Mouse (Mus musculus): Measurements from ENCODE around the gene Rps27l.
A peak's percentile ranks its signal among the peaks of the same experiment; 100 is the strongest.

The Rps27l gene

DNA sequence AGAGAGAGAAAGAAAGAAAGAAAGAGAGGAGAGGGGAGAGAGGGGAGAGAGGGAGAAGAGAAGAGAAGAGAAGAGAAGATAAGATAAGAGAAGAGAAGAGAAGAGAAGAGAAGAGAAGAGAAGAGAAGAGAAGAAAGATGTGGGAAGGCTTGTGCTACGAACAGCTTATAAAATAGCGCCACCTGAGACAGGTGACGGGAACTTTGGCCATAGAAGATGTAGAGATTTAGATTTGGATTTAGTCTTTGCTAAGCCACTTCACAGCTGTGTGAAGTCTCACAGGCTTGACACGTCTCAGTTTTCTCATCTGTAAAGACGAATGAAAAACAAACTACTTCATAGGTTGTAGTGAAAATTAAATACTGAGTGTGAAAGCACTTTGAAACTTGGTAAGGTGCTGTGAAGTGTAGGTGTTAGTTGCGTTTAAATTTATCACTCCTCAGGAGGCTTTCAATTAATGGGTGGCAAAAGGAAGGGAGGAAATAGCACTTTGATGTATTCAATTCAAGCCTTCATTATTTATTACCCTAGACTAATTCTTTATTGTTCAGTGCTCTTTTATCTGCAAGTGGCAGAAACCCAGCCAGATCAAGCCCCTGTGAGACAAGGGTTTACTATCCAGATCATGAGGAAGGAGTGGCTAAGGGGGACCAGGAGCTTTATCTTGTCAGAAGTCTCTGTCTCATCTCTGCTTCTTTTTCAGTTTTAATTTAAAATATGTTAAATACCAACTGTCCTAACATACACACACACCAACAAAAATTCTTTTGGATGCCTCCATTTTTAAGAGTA is 25.2 kb upstream of the Rps27l start:
- no peak for DNase-seq (ENCODE audit: low spot score)

DNA sequence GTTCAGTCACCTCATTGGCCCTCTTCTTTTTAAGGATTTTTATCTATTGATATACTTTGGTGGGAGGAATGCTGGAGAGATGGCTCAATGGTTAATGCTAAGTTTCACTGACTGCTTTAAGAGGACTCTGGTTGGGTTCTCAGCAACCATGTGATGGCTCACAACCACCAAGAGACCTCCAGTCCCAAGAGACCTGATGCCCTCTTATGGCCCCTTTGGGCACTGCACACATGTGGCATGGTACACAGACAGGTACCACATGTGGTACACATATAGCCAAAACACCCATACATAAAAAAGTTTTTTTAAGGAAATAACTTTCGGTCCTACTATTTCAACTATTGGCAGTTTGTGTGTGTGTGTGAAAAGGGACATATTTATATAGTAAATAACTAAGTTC is 23.8 kb upstream of the Rps27l start:
- DNase-seq (ENCODE audit: low spot score): peak; percentile 57

GRCm38 (mm10) chr9:66925853-66926252 is 20.0 kb upstream of the Rps27l start:
- no peak for DNase-seq (ENCODE audit: low spot score)

DNA sequence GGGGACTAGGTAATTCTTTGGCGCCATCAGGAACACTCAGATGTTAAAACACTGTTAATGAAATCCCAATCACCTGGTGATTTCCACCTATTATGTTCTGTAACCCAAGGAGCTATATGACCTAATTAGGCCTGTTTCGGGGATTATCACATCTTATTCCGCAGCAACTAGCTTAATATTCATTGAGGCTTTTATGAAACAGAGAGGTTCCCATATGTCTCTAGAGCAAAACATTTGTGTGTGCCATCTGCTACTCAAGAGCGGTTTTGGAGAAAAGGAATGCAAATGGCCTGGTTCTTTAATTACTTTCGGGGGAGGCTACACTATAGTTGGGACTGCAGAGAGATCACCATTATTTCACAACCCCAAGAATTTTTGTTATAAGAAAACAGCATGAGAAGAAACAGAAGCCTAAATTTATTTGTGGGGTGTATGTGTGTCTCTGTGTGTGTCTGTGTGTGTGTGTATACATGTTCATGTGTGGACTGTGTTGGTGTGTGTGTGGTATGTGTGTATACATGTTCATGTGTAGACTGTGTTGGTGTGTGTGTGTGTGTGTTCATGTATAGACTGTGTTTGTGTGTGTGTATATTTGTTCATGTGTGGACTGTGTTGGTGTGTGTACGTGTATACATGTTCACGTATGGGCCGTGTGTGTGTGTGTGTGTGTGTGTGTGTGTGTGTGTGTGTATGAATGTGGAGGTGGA is 18.0 kb upstream of the Rps27l start:
- DNase-seq (ENCODE audit: low spot score): no peak

DNA sequence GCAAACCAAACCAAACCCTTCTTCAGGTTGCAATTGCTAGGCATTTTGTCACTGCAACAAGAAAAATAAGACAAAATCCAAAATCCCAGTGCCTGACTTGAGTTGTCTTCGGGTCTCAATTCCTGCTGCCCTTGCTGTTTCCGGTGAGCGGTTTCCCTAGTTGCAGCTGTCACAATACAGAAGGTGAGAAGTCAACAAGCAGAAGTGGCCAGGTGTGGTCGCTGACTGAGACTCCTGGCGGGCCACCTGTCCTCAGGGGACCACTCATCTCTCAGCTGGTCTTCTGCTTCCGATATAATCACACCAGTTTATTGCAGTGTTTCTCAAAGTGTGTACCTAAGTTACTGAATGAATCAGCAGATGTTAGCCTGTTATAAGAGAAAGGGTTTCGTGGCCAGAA is 15.5 kb upstream of the Rps27l start:
- DNase-seq (ENCODE audit: low spot score): no peak

- no peak for DNase-seq (ENCODE audit: low spot score)
These were observed 11.7 kb upstream of the Rps27l start for GRCm38 (mm10) chr9:66933869-66934808.

DNA sequence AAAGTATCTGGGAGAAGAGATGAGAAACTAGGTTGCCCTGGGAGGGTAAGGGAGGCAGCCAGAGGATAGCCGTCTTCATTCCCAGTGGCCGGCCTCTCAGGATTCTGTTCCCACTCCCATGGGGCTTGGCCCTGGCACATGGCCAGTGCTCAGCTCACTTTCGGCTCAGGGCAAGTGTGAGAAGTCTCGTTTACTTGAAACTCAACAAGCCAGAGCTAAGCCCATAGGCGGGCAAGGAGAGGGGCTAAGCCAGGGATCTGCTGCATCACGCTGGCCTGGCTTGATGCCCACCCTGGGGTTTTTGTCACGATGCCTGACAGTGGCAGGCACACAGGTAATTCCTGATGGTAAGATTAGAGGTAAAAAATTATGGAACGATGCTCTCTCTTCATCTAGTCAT is 8.4 kb upstream of the Rps27l start:
- DNase-seq (ENCODE audit: low spot score): peak; percentile 56

DNA sequence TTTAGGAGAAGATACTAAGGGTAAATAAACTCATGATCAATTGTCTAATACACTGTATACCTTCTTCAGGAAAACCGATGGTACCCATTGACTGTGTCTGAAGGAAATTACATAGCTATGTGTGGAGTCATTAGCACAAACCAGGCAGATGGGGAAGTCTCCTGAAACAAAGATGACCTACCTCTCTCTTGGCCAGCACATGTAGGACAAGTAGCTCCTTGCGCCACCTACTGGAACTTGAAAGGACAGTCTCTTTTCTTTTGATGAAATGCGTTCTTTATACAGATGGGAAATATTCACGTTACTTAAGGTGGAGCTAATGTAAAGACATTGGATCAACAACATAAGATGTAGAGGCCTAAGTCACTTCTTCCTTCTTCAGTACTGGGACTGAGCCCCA is 7.0 kb upstream of the Rps27l start:
- DNase-seq (ENCODE audit: low spot score): no peak

DNA sequence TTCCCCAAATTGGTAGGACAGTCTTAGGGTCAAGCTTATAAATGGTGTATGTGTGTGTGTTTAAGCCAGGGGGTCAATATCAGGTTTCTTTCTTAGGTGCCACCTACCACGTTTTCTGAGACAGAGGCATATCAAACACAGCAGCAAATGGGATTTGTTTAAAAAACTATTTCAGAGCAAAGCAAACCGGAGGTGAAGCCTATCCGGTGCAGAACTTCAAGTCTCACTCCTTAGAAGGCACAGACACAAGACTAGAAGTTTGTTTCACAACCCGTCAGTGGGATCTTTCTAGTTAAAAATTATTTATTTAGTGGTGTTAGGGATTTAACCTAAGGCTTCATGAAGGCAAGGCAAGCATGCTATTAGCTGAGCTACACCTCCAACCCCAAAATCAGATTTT is 725 bp upstream of the Rps27l start:
- no peak for DNase-seq (ENCODE audit: low spot score)

DNA sequence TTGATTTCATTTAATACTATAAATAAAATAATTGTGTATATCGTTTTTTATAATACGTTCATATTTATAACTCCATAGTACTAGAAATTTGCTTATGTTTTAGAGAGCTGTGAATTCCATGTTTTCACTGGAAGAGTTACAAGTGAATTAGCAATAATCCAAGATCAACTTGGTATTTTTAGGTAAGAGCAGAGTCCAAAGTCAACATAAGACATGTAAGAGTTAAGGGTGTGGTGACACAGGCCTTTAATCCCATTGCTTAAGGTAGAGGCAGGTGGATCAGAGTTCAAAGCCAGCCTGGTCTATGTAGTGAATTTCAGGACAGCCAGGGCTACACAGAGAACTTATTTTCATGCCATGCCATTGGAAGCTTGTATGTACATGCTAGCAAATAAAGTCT is 2.6 kb downstream of the Rps27l start:
- DNase-seq (ENCODE audit: low spot score): no peak

DNA sequence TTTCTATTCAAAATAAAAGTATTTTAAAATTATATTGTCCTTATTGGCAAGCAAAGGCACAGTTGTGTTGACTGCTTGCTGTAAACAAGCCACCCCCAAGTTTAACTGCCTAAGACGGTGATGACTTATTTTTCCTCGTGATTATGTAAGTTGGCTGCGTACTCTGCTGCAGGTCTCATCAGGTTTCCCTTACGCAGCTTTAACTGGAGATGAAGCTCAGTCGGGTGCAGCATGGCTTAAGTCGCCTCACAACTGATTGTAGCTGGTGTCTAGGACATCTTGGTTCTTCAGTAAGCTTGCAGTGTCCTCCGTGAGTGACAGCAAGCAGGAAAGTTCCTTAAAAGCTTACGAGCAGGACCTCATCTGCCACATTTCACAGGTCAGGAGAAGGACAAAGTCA is 6.4 kb downstream of the Rps27l start:
- no peak for DNase-seq (ENCODE audit: low spot score)

GRCm38 (mm10) chr9:66952886-66953285 is 7.0 kb downstream of the Rps27l start:
- DNase-seq (ENCODE audit: low spot score): no peak

- peak; percentile 20 for DNase-seq (ENCODE audit: low spot score)
These were observed 11.6 kb downstream of the Rps27l start for GRCm38 (mm10) chr9:66957451-66957850.

- DNase-seq (ENCODE audit: low spot score): no peak
These were observed 15.6 kb downstream of the Rps27l start for GRCm38 (mm10) chr9:66961478-66961877.

DNA sequence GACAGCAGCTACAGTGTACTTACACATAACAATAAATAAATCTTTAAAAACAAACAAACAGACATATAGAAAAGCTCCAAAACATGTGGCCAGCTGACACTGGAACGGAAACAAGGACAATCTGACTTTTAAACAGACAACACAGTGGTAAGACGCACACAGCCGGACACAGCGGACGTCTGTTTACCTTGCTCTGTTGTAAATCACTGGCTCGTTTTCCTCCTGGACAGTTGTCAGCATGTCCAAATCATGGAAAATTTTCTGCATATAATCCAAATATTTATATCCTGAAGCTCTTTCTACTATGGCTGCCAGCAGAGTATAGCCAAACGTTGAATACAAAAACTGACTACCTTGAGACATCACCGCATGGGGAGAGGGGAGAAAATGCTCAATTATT is 21.6 kb downstream of the Rps27l start:
- DNase-seq (ENCODE audit: low spot score): no peak

DNA sequence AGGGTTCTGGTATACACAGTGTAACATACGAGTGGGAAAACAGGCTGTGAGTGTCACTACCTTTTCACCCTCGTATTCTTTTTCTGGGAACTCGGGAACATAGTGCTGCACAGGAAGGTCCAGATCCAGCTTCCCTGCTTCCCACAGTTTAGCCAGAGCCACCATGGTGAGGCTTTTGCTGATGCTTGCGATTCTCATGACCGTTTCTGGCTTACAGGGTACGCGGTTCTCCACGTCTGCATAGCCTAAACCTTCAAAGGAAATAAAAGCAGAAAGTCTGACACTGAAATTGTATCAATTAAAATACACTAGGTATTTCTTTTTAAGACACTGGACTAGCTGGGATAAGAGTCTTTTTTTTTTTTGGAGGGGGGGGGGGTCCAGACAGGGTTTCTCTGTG is 25.2 kb downstream of the Rps27l start:
- peak; percentile 8 for DNase-seq (ENCODE audit: low spot score)

DNA sequence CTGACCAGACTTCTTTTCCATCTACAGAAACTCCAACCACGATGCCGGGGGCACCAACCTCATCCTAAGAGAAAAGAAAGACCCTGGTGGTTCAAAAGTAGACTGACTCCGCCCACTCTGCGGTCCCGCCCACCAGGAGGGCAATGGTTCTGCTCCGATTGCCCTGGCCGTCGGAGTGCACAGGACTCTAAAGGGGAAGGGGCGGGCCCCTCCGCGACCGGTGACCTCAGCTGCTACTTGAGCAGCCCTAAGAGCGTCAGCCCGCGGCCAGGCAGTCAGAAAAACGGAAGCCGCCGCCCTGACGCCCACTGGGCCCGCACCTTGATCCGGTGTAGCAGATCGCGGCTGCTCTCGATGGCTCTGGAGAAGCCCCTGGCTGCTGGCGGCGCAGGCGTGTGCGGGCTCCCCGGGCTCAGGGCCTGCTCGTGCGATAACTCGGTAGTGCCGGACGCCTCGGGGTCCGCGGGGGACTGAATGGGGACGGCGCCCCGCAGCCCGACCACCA is 28.9 kb downstream of the Rps27l start:
- DNase-seq (ENCODE audit: low spot score): peak; percentile 90

- DNase-seq (ENCODE audit: low spot score): peak; percentile 98
These were observed 29.4 kb downstream of the Rps27l start, which contains the start of gene Lactb for GRCm38 (mm10) chr9:66975239-66975645. TSS of gene Lactb (minus strand) at chr9:66975484.

GRCm38 (mm10) chr9:66977121-66977520 is 31.2 kb downstream of the Rps27l start:
- no peak for DNase-seq (ENCODE audit: low spot score)

GRCm38 (mm10) chr9:66977982-66978381 is 32.1 kb downstream of the Rps27l start:
- DNase-seq (ENCODE audit: low spot score): no peak

DNA sequence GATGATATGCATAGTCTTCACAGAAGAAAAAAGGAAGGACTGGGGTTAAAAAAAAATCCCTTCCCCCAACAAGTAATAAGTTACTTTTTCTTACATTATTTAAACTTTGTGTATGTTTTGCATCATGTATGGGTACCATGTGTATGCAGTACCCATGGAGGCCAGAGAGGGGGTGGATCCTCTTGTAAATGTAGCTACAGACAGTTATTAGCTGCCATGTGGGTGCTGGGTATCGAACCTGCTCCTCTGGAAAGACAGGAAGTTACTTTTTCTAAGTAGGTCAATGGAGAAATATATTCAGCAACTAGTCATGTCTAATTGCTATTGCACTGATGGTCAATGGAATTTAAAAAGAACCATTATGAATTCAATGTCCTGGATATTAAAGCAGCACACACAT is 32.6 kb downstream of the Rps27l start:
- no peak for DNase-seq (ENCODE audit: low spot score)

DNA sequence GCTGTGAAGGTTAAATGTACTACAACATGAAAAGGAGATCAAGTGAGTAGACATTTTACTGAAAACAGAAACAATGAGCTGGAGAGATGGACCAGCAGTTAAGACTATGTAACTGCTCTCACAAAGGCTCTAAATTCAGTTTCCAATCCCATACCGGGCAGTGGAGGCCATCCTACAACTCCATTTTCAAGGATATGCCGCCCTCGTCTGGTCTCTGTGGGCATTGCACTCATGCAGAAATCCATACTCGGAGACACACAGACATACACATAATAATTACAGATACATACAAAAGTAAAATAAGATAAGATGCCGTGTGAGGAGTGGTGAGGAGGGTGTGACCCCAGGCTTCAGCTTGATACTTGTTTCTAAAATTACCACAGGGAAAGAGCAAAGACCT is 34.6 kb downstream of the Rps27l start:
- peak; percentile 89 for DNase-seq (ENCODE audit: low spot score)
